Mouse (Mus musculus) stomach, embryonic 16.5 days (tissue): ENCODE measurements around the gene Daw1. TPM values are rescaled to one million over a fixed set of nuclear protein-coding genes. Genes with fewer than 3 reads are reported as not detected.

Experiments used
- ATAC-seq: fragments of 200-750 bp; cut with Nextera tagmentation; 2 replicates; pipeline ENCODE4 v1.8.0; 2017; ENCODE audit warnings: moderate number of reproducible peaks, moderate TSS enrichment; ENCODE audit not compliant: insufficient read depth, low FRiP score
- H3K27ac ChIP-seq: fragments of 300-500 bp; sonication (generic); 2 replicates; pipeline ENCODE4 v1.5.1; 2014; ENCODE audit warnings: low read length
- H3K27me3 ChIP-seq: fragments of 300-500 bp; sonication (generic); 2 replicates; pipeline ENCODE4 v1.6.1; 2014; ENCODE audit warnings: low read length, control low read depth, mixed read lengths; ENCODE audit not compliant: control insufficient read depth, insufficient read depth
- H3K36me3 ChIP-seq: fragments of 300-500 bp; sonication (generic); 2 replicates; pipeline ENCODE4 v1.6.1; 2014; ENCODE audit warnings: low read length; ENCODE audit not compliant: control insufficient read depth, insufficient read depth
- H3K4me1 ChIP-seq: fragments of 300-500 bp; sonication (generic); 2 replicates; pipeline ENCODE4 v1.6.1; 2014; ENCODE audit warnings: low read length, control low read depth, mixed read lengths; ENCODE audit not compliant: control insufficient read depth, insufficient read depth
- H3K4me2 ChIP-seq: fragments of 300-500 bp; sonication (generic); 2 replicates; pipeline ENCODE4 v1.6.1; 2014; ENCODE audit warnings: low read depth, low read length, mixed read lengths
- H3K4me3 ChIP-seq: fragments of 300-500 bp; sonication (generic); replicated peaks from 2 replicates; pipeline ENCODE4 v1.5.1; 2014; ENCODE audit warnings: mild to moderate bottlenecking, low read length
- H3K9ac ChIP-seq: fragments of 300-500 bp; sonication (generic); 2 replicates; pipeline ENCODE4 v1.6.1; 2014; ENCODE audit warnings: low read length
- H3K9me3 ChIP-seq: fragments of 300-500 bp; sonication (generic); replicated peaks from 2 replicates; pipeline ENCODE4 v1.6.1; 2016; ENCODE audit warnings: low read length, control low read depth; ENCODE audit not compliant: control insufficient read depth
- WGBS: fragments of 180-500 bp; shearing (Covaris S2); extraction: QIAGEN DNeasy Blood & Tissue Kit; methylation state at CpG from one replicate; pipeline ENCODE4 v1.1.7; 2014; 5-methylcytosine and 5-hydroxymethylcytosine counted together
- polyA plus RNA-seq: library from polyadenylated mRNA; unstranded; fragments of >200 nt; fragmentation: Nextera tagmentation; extraction: Ambion mirVana; gene quantifications from 2 replicates; pipeline ENCODE4 v1.2.1, GENCODE M21; 2015

Gene Daw1
- polyA plus RNA-seq, 1 experiment from 2014 or later: not detected

DNA sequence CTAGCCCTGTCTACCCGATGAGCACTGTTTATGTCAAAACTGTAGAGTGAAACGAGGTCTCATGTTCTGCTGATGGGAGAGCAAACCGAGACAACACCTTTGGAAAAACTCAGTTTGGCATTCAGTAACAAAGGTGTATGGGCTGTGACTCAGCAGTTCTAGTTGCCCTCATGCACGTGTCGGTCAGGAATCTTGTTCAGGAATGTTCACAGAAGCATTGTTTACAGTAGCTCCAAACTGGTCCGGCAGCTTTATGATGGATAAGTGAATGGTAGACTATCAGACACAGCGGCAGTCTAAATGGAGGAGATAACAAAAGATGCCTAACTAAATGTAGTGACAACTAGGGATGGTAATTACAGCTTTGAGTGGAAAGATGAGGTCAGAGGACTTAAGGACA lies 23.7 kb upstream of the Daw1 start:
- Histone ChIP-seq H3K4me2 (no peak overlapping the region), H3K4me3 (no peak overlapping the region), H3K9me3 (no peaks in the 10 kb centered on the region), H3K27ac (no peak overlapping the region), H3K9ac (no peak overlapping the region), H3K4me1 (no peaks in the 10 kb centered on the region), H3K36me3 (no peaks in the 10 kb centered on the region), H3K27me3 (no peaks in the 10 kb centered on the region)
- 21% methylated on average over 7 of the region's 7 CpGs for WGBS
- ATAC-seq: peak; percentile 85; the same call in 1 of the 2 replicates

DNA sequence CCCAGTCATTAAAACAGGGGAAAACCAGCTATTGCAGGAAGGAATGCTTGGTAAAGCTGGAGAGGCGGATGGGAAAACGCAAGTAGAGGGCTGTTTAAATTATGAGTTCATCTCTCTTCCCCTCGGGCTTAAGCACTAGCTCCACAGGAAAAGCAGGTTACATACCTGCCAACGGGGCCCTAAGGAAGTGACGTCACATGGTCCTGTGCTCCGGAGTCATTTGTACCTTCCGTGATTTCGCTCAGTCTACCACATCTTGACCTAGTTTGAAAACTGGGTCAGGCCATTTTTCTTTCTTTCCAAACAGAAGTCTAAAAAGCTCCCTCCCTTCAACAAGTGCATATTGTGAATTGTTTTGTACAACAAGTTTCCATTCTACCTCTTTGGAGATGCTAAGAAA lies 21.7 kb upstream of the Daw1 start:
- Histone ChIP-seq H3K4me2 (no peak overlapping the region), H3K27me3 (no peaks in the 10 kb centered on the region), H3K4me1 (no peaks in the 10 kb centered on the region), H3K36me3 (no peaks in the 10 kb centered on the region), H3K9me3 (no peaks in the 10 kb centered on the region), H3K27ac (no peak overlapping the region), H3K4me3 (no peak overlapping the region), H3K9ac (no peak overlapping the region)
- ATAC-seq: no peak
- 80% methylated on average over 8 of the region's 8 CpGs for WGBS

DNA sequence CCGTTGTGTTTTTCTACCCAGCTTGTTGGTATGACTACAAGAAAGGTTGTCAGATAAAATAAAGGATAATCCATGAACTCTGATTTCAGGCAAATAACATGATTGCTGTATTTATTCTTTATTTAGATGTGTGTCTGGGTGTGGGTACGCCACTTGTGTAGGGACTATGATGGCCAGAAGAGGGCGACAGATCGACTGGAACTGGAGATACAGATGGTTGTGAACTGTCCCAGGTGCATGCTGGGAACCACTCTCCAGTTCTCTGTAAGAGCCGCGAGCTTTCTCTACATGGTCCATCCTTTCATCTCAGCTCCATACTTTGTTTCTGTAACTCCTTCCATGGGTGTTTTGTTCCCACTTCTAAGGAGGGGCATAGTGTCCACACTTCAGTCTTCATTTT lies 20.8 kb upstream of the Daw1 start:
- Histone ChIP-seq H3K27me3 (no peaks in the 10 kb centered on the region), H3K9ac (no peak overlapping the region), H3K9me3 (no peaks in the 10 kb centered on the region), H3K4me3 (no peak overlapping the region), H3K27ac (no peak overlapping the region), H3K4me2 (no peak overlapping the region), H3K4me1 (no peaks in the 10 kb centered on the region), H3K36me3 (no peaks in the 10 kb centered on the region)
- WGBS: 87% methylated on average over 6 of the region's 6 CpGs
- ATAC-seq: no peak

DNA sequence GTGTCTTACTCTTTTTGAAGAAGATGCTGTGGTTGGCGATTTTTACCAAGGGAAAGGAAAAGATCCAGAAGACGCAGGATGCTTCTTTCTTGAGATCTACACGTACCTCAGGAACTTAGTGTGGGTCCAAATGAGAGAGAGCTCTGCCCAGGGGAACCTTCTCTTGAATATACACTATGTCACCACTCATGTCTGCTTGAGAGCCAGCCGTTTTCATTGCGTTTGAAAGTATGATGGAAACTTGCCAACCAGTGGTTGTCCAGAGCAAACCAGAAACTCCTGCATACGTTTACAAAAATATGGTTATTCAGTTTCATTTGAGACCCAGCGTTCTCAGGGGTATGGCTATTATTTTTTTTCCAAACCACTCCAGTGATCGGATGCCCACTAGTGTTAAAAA lies 18.0 kb upstream of the Daw1 start:
- Histone ChIP-seq H3K27ac (no peak overlapping the region), H3K9ac (no peak overlapping the region), H3K4me3 (no peak overlapping the region), H3K9me3 (no peaks in the 10 kb centered on the region), H3K27me3 (no peaks in the 10 kb centered on the region), H3K4me2 (no peak overlapping the region), H3K4me1 (no peaks in the 10 kb centered on the region), H3K36me3 (no peaks in the 10 kb centered on the region)
- WGBS: 78% methylated on average over 8 of the region's 8 CpGs
- ATAC-seq: no peak

DNA sequence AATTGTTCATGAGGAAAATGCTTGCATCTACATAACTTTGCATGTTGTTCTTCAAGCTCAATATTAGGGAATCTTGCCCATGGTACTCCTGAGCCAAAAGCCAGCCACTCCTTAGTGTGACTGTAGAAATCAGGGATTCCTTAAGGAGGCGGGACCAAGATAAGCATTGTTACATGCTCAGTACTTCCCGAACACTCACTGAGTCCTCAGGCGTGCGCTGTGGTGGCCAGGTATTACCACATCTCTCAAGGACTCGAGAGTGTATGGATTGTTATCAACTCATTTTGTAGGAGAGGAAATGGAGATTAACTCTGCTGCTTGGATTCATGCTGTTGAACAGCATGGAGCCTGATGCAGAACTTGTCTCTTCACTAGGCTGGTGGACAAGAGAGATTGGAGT lies 17.5 kb upstream of the Daw1 start:
- Histone ChIP-seq H3K36me3 (no peaks in the 10 kb centered on the region), H3K4me3 (no peak overlapping the region), H3K9me3 (no peaks in the 10 kb centered on the region), H3K9ac (no peak overlapping the region), H3K4me2 (no peak overlapping the region), H3K4me1 (no peaks in the 10 kb centered on the region), H3K27ac (no peak overlapping the region), H3K27me3 (no peaks in the 10 kb centered on the region)
- 71% methylated on average over 5 of the region's 5 CpGs for WGBS
- ATAC-seq: peak; percentile 75; the same call in 1 of the 2 replicates

DNA sequence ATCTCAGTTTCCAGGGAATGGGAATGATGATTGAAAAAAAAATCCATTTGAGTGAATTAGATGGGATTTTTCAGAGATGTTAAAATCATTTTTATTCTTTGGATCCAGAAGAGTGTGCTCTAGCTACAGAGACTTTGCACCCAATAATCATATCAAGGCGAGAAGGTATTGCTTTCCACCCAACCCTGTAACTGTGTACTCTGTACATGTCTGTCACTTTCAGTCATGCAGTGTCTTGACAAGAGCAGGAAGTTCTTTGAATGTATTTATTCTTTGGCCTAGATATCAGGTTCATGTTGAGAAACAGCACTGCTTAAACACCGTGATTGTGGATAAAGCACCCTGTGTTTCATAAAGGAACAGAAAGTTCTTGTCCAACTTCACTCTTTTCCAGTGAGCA lies 13.0 kb upstream of the Daw1 start:
- no peaks in the 10 kb centered on the region for H3K4me1 ChIP-seq
- peak; percentile 91 for ATAC-seq
- no peaks in the 10 kb centered on the region for H3K9me3 ChIP-seq
- no peak overlapping the region for H3K4me2 ChIP-seq
- WGBS: 74% methylated on average over 2 of the region's 2 CpGs
- no peak overlapping the region for H3K4me3 ChIP-seq
- no peaks in the 10 kb centered on the region for H3K27me3 ChIP-seq
- no peaks in the 10 kb centered on the region for H3K36me3 ChIP-seq
- peak overlapping the region; percentile 40 for H3K27ac ChIP-seq
- no peak overlapping the region for H3K9ac ChIP-seq

DNA sequence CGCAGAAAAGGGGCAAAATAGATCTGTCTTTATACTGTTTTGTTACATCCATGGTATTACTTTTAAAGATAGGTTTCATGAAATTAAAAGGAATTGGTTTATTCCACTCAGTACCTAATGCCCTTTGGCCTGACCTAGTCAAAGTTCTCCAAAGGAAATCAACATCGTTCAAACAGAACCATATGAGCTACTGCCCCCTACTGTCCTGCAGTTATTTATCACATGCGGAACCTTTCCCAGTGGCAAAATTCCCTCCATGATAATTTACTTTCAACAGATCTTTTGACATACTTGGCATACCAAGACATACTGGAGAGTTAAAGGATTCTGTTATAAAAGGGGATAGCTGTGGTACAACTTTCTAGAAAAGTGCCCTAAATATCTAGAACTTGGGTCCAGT lies 9.3 kb upstream of the Daw1 start:
- Histone ChIP-seq H3K9me3 (no peaks in the 10 kb centered on the region), H3K9ac (no peak overlapping the region), H3K4me3 (no peak overlapping the region), H3K27ac (no peak overlapping the region), H3K4me2 (no peak overlapping the region), H3K4me1 (no peaks in the 10 kb centered on the region), H3K27me3 (no peaks in the 10 kb centered on the region), H3K36me3 (no peaks in the 10 kb centered on the region)
- ATAC-seq: no peak
- WGBS: 72% methylated on average over 3 of the region's 3 CpGs

DNA sequence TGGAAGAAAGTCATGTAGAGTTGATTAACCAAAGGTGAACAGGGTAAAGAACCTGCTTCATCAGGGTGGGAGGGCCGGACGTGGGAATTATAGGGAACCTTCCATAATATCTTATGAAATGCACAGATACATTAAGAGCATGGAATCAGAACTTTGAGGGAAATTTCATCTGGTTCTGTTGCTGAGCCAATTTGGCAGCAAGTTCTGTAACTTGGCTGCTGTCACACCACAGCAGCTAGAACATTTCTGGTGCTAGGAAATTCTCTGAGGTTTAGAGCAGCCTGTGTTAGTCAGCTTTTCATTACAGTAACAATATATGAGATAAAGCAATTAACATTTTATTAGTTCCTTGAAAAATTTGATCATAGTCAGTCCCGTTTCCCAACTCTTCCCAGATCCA lies 6.6 kb upstream of the Daw1 start:
- no peaks in the 10 kb centered on the region for H3K36me3 ChIP-seq
- ATAC-seq: no peak
- no peak overlapping the region for H3K4me2 ChIP-seq
- no peaks in the 10 kb centered on the region for H3K9me3 ChIP-seq
- H3K4me3 ChIP-seq: no peak overlapping the region
- H3K27ac ChIP-seq: no peak overlapping the region
- WGBS: 74% methylated on average over 3 of the region's 3 CpGs
- no peaks in the 10 kb centered on the region for H3K4me1 ChIP-seq
- no peak overlapping the region for H3K9ac ChIP-seq
- H3K27me3 ChIP-seq: no peaks in the 10 kb centered on the region

DNA sequence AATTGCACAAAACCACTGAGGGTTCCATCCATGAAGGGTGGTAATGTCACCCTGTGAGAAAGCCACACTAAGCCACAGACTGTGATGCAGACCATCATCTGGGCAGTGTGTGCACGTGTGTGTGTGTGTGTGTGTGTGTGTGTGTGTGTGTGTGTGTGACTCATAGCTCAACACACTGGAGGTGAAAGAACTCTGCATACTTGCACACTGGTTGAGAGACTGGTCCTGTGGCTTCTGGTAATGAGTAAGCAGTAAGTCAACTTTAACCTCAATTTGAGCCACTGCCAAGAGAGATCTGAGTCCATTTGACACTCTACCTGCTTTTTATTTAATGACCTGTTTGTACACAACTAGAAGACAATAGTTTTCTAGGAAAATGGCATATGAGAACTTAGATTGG lies 2.7 kb upstream of the Daw1 start:
- Histone ChIP-seq H3K4me3 (no peak overlapping the region), H3K27me3 (no peaks in the 10 kb centered on the region), H3K9me3 (no peaks in the 10 kb centered on the region), H3K36me3 (no peaks in the 10 kb centered on the region), H3K4me1 (no peaks in the 10 kb centered on the region), H3K9ac (no peak overlapping the region), H3K4me2 (no peak overlapping the region), H3K27ac (no peak overlapping the region)
- 78% methylated on average over 1 of the region's 1 CpGs for WGBS
- no peak for ATAC-seq

DNA sequence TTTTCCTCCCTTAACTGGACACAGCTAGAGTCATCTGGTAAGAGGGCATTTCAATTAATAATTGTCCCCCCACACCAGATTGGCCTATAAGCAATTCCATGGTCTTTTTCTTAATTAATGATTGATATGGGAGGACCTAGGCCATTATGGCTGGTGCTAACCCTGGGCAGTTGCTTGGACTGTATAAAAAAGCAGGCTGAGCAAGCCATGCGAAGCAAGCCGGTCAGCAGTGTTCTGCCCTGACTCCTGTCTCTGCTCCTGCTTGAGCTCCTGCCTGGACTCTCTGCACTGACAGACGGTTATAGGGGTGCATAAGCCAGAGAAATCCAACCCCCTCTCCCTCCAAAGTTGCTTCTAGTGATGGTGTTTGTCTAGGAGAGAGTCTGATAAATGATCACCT lies 2.1 kb downstream of the Daw1 start:
- H3K9me3 ChIP-seq: no peaks in the 10 kb centered on the region
- no peak overlapping the region for H3K27ac ChIP-seq
- no peaks in the 10 kb centered on the region for H3K36me3 ChIP-seq
- H3K4me2 ChIP-seq: no peak overlapping the region
- WGBS: 63% methylated on average over 3 of the region's 3 CpGs
- no peaks in the 10 kb centered on the region for H3K4me1 ChIP-seq
- no peak overlapping the region for H3K4me3 ChIP-seq
- no peaks in the 10 kb centered on the region for H3K27me3 ChIP-seq
- ATAC-seq: no peak
- H3K9ac ChIP-seq: no peak overlapping the region
